Mouse (Mus musculus) ES-Bruce4 (cell line): ENCODE measurements around the gene D430019H16Rik. TPM values are rescaled to one million over a fixed set of nuclear protein-coding genes. Genes with fewer than 3 reads are reported as not detected.
A peak's percentile ranks its signal among the peaks of the same experiment; 100 is the strongest.

Experiments
- H3K27ac ChIP-seq: 2 replicates; pipeline ENCODE4 v1.5.1; 2012; ENCODE audit warnings: low read length, inconsistent platforms; ENCODE audit not compliant: insufficient read depth
- H3K27me3 ChIP-seq: 2 replicates; pipeline ENCODE4 v1.6.1; 2012; ENCODE audit warnings: mild to moderate bottlenecking, low read length, inconsistent platforms; ENCODE audit not compliant: control insufficient read depth, poor library complexity, insufficient read depth, severe bottlenecking
- H3K36me3 ChIP-seq: 2 replicates; pipeline ENCODE4 v1.6.1; 2012; ENCODE audit warnings: inconsistent platforms, mild to moderate bottlenecking, low read length, moderate library complexity; ENCODE audit not compliant: control insufficient read depth, poor library complexity, insufficient read depth, severe bottlenecking
- H3K4me1 ChIP-seq: one replicate; pipeline ENCODE4 v1.8.1; 2011; ENCODE audit warnings: low read length; ENCODE audit not compliant: control insufficient read depth, insufficient read depth
- H3K4me3 ChIP-seq: 2 replicates; pipeline ENCODE4 v1.5.1; 2011; ENCODE audit warnings: low read depth, mild to moderate bottlenecking, low read length
- H3K9ac ChIP-seq: 2 replicates; pipeline ENCODE4 v1.6.1; 2012; ENCODE audit warnings: low read depth, mild to moderate bottlenecking, inconsistent platforms; ENCODE audit not compliant: poor library complexity, severe bottlenecking
- H3K9me3 ChIP-seq: replicated peaks from 2 replicates; pipeline ENCODE4 v1.6.1; 2012; ENCODE audit warnings: mild to moderate bottlenecking, low read length, inconsistent platforms; ENCODE audit not compliant: control insufficient read depth, poor library complexity, insufficient read depth, severe bottlenecking
- CTCF ChIP-seq: IDR thresholded peaks from one replicate; pipeline ENCODE4 v1.8.1; 2011; ENCODE audit warnings: low read depth, low read length
- EP300 ChIP-seq: IDR thresholded peaks from 2 replicates; pipeline ENCODE4 v1.6.1; 2011; ENCODE audit warnings: low read depth, low read length; ENCODE audit not compliant: insufficient read depth
- POLR2A ChIP-seq: IDR thresholded peaks from one replicate; pipeline ENCODE4 v1.8.1; 2011; ENCODE audit warnings: low read length; ENCODE audit not compliant: insufficient read depth
- polyA plus RNA-seq: library from polyadenylated mRNA; stranded (reverse); fragments of >200 nt; gene quantifications from 2 replicates; pipeline ENCODE4 v1.2.4, GENCODE M21; 2011; ENCODE audit warnings: low read depth; ENCODE audit not compliant: missing spikeins, insufficient read depth, insufficient read length

The D430019H16Rik gene
- polyA plus RNA-seq, 1 experiment = 1.1 TPM

GRCm38 (mm10) chr12:105449239-105449638, 4.4 kb upstream of the D430019H16Rik start:
- Histone ChIP-seq H3K4me3 (no peak overlapping the region), H3K4me1 (no peaks in the 10 kb centered on the region), H3K9me3 (no peaks in the 10 kb centered on the region), H3K27ac (no peak overlapping the region), H3K27me3 (no peaks in the 10 kb centered on the region), H3K9ac (no peak overlapping the region), H3K36me3 (no peaks in the 10 kb centered on the region)
- TF ChIP-seq EP300 = no peak
- TF ChIP-seq POLR2A = no peak
- no peak for TF ChIP-seq CTCF

- no peak overlapping the region for H3K27ac ChIP-seq
- H3K4me1 ChIP-seq = no peaks in the 10 kb centered on the region
- H3K9ac ChIP-seq = peak overlapping the region; percentile 37; the same call in 1 of the 2 replicates
- no peaks in the 10 kb centered on the region for H3K9me3 ChIP-seq
- H3K27me3 ChIP-seq = no peaks in the 10 kb centered on the region
- peak overlapping the region; percentile 61 for H3K4me3 ChIP-seq
- H3K36me3 ChIP-seq = no peaks in the 10 kb centered on the region
- no peak for TF ChIP-seq CTCF
- no peak for TF ChIP-seq POLR2A
- TF ChIP-seq EP300 = no peak
Observed at GRCm38 (mm10) chr12:105454258-105455062, 804 bp downstream of the D430019H16Rik start.

GRCm38 (mm10) chr12:105455063-105455559, 1.5 kb downstream of the D430019H16Rik start:
- TF ChIP-seq EP300 = no peak
- no peak for TF ChIP-seq CTCF
- TF ChIP-seq POLR2A = no peak
- Histone ChIP-seq H3K4me1 (no peaks in the 10 kb centered on the region), H3K27ac (no peak overlapping the region), H3K36me3 (no peaks in the 10 kb centered on the region), H3K27me3 (no peaks in the 10 kb centered on the region), H3K9ac (no peak overlapping the region), H3K9me3 (no peaks in the 10 kb centered on the region), H3K4me3 (no peak overlapping the region)

- Histone ChIP-seq H3K27ac (no peak overlapping the region), H3K4me3 (no peak overlapping the region), H3K9ac (no peak overlapping the region), H3K4me1 (no peaks in the 10 kb centered on the region), H3K36me3 (no peaks in the 10 kb centered on the region), H3K9me3 (no peaks in the 10 kb centered on the region), H3K27me3 (no peaks in the 10 kb centered on the region)
- no peak for TF ChIP-seq CTCF
- no peak for TF ChIP-seq EP300
- no peak for TF ChIP-seq POLR2A
Observed at GRCm38 (mm10) chr12:105458791-105459190, 5.1 kb downstream of the D430019H16Rik start.

GRCm38 (mm10) chr12:105461066-105461465, 7.4 kb downstream of the D430019H16Rik start:
- Histone ChIP-seq H3K9ac (no peak overlapping the region), H3K4me1 (no peaks in the 10 kb centered on the region), H3K4me3 (no peak overlapping the region), H3K27me3 (no peaks in the 10 kb centered on the region), H3K27ac (no peak overlapping the region), H3K36me3 (no peaks in the 10 kb centered on the region), H3K9me3 (no peaks in the 10 kb centered on the region)
- TF ChIP-seq CTCF (no peak), POLR2A (no peak), EP300 (no peak)

- TF ChIP-seq POLR2A = no peak
- TF ChIP-seq EP300 = no peak
- TF ChIP-seq CTCF = no peak
- H3K27ac ChIP-seq = no peak overlapping the region
- no peaks in the 10 kb centered on the region for H3K27me3 ChIP-seq
- H3K9me3 ChIP-seq = no peaks in the 10 kb centered on the region
- no peak overlapping the region for H3K9ac ChIP-seq
- H3K4me3 ChIP-seq = no peak overlapping the region
- H3K36me3 ChIP-seq = no peaks in the 10 kb centered on the region
- H3K4me1 ChIP-seq = no peaks in the 10 kb centered on the region
Observed at GRCm38 (mm10) chr12:105469026-105469425, 15.4 kb downstream of the D430019H16Rik start.
